Mouse (Mus musculus): Measurements from ENCODE around the gene Mipol1. TPM values are rescaled to one million over a fixed set of nuclear protein-coding genes. Genes with fewer than 3 reads are reported as not detected.

The Mipol1 gene
- polyA plus RNA-seq, 1 experiment from 2014 or later, result 7.7 TPM

GRCm38 (mm10) chr12:57457339-57457738 lies 227.1 kb downstream of the Mipol1 start:
- no peak overlapping the region for H3K27ac ChIP-seq (replicated peaks in 1 of 2; ENCODE audit: control insufficient read depth in 1 of 2, insufficient read depth in 1 of 2, low read depth in 2 of 2, low read length in 2 of 2)
- H3K36me3 ChIP-seq (ENCODE audit: control insufficient read depth, insufficient read depth, low read length), result no peaks in the 10 kb centered on the region
- no peaks in the 10 kb centered on the region for H3K27me3 ChIP-seq (ENCODE audit: control insufficient read depth, insufficient read depth, low read length)
- H3K4me2 ChIP-seq (ENCODE audit: low read length), result no peak overlapping the region
- no peaks in the 10 kb centered on the region for H3K4me1 ChIP-seq (ENCODE audit: control insufficient read depth in 2 of 2, insufficient read depth in 2 of 2, low read length in 2 of 2)
- H3K9ac ChIP-seq (ENCODE audit: low read length), result no peak overlapping the region
- H3K4me3 ChIP-seq (ENCODE audit: control insufficient read depth in 1 of 2, insufficient read depth in 1 of 2, low read depth in 1 of 2, low read length in 2 of 2), result no peak overlapping the region
- H3K9me3 ChIP-seq (ENCODE audit: control insufficient read depth, low read length), result no peaks in the 10 kb centered on the region
- WGBS, result 40% methylated on average over 4 of the region's 4 CpGs
- ATAC-seq (ENCODE audit: insufficient number of reproducible peaks, insufficient read depth, low FRiP score, low read depth), result no peak

- no peak overlapping the region for H3K9ac ChIP-seq (ENCODE audit: low read length)
- no peaks in the 10 kb centered on the region for H3K4me1 ChIP-seq (ENCODE audit: control insufficient read depth in 2 of 2, insufficient read depth in 2 of 2, low read length in 2 of 2)
- H3K36me3 ChIP-seq (ENCODE audit: control insufficient read depth, insufficient read depth, low read length), result no peaks in the 10 kb centered on the region
- no peaks in the 10 kb centered on the region for H3K27me3 ChIP-seq (ENCODE audit: control insufficient read depth, insufficient read depth, low read length)
- no peak overlapping the region for H3K4me3 ChIP-seq (ENCODE audit: control insufficient read depth in 1 of 2, insufficient read depth in 1 of 2, low read depth in 1 of 2, low read length in 2 of 2)
- 74% methylated on average over 12 of the region's 12 CpGs for whole genome bisulfite sequencing
- no peak overlapping the region for H3K27ac ChIP-seq (replicated peaks in 1 of 2; ENCODE audit: control insufficient read depth in 1 of 2, insufficient read depth in 1 of 2, low read depth in 2 of 2, low read length in 2 of 2)
- no peak for ATAC-seq (ENCODE audit: insufficient number of reproducible peaks, insufficient read depth, low FRiP score, low read depth)
- no peak overlapping the region for H3K4me2 ChIP-seq (ENCODE audit: low read length)
- H3K9me3 ChIP-seq (ENCODE audit: control insufficient read depth, low read length), result no peaks in the 10 kb centered on the region
Observed at GRCm38 (mm10) chr12:57464520-57465334, 234.5 kb downstream of the Mipol1 start.

GRCm38 (mm10) chr12:57471786-57472185 lies 241.6 kb downstream of the Mipol1 start:
- Histone ChIP-seq H3K27ac (replicated peaks in 1 of 2; ENCODE audit: control insufficient read depth in 1 of 2, insufficient read depth in 1 of 2, low read depth in 2 of 2, low read length in 2 of 2) (no peak overlapping the region), H3K4me2 (ENCODE audit: low read length) (no peak overlapping the region), H3K36me3 (ENCODE audit: control insufficient read depth, insufficient read depth, low read length) (no peaks in the 10 kb centered on the region), H3K27me3 (ENCODE audit: control insufficient read depth, insufficient read depth, low read length) (no peaks in the 10 kb centered on the region), H3K4me1 (ENCODE audit: control insufficient read depth in 2 of 2, insufficient read depth in 2 of 2, low read length in 2 of 2) (no peaks in the 10 kb centered on the region), H3K9ac (ENCODE audit: low read length) (no peak overlapping the region), H3K9me3 (ENCODE audit: control insufficient read depth, low read length) (no peaks in the 10 kb centered on the region), H3K4me3 (ENCODE audit: control insufficient read depth in 1 of 2, insufficient read depth in 1 of 2, low read depth in 1 of 2, low read length in 2 of 2) (no peak overlapping the region)
- no peak for ATAC-seq (ENCODE audit: insufficient number of reproducible peaks, insufficient read depth, low FRiP score, low read depth)
- 77% methylated on average over 8 of the region's 8 CpGs for WGBS

GRCm38 (mm10) chr12:57476876-57477275 lies 246.6 kb downstream of the Mipol1 start:
- Histone ChIP-seq H3K4me2 (ENCODE audit: low read length) (no peak overlapping the region), H3K4me1 (ENCODE audit: control insufficient read depth in 2 of 2, insufficient read depth in 2 of 2, low read length in 2 of 2) (no peaks in the 10 kb centered on the region), H3K4me3 (ENCODE audit: control insufficient read depth in 1 of 2, insufficient read depth in 1 of 2, low read depth in 1 of 2, low read length in 2 of 2) (no peak overlapping the region), H3K27ac (replicated peaks in 1 of 2; ENCODE audit: control insufficient read depth in 1 of 2, insufficient read depth in 1 of 2, low read depth in 2 of 2, low read length in 2 of 2) (no peak overlapping the region), H3K27me3 (ENCODE audit: control insufficient read depth, insufficient read depth, low read length) (no peaks in the 10 kb centered on the region), H3K9ac (ENCODE audit: low read length) (no peak overlapping the region), H3K36me3 (ENCODE audit: control insufficient read depth, insufficient read depth, low read length) (no peaks in the 10 kb centered on the region), H3K9me3 (ENCODE audit: control insufficient read depth, low read length) (no peaks in the 10 kb centered on the region)
- ATAC-seq (ENCODE audit: insufficient number of reproducible peaks, insufficient read depth, low FRiP score, low read depth), result no peak
- WGBS, result 64% methylated on average over 3 of the region's 3 CpGs

- WGBS, result 56% methylated on average over 2 of the region's 2 CpGs
- Histone ChIP-seq H3K27ac (replicated peaks in 1 of 2; ENCODE audit: control insufficient read depth in 1 of 2, insufficient read depth in 1 of 2, low read depth in 2 of 2, low read length in 2 of 2) (no peak overlapping the region), H3K36me3 (ENCODE audit: control insufficient read depth, insufficient read depth, low read length) (no peaks in the 10 kb centered on the region), H3K4me3 (ENCODE audit: control insufficient read depth in 1 of 2, insufficient read depth in 1 of 2, low read depth in 1 of 2, low read length in 2 of 2) (no peak overlapping the region), H3K27me3 (ENCODE audit: control insufficient read depth, insufficient read depth, low read length) (no peaks in the 10 kb centered on the region), H3K4me2 (ENCODE audit: low read length) (no peak overlapping the region), H3K9me3 (ENCODE audit: control insufficient read depth, low read length) (no peaks in the 10 kb centered on the region), H3K9ac (ENCODE audit: low read length) (no peak overlapping the region), H3K4me1 (ENCODE audit: control insufficient read depth in 2 of 2, insufficient read depth in 2 of 2, low read length in 2 of 2) (no peaks in the 10 kb centered on the region)
- ATAC-seq (ENCODE audit: insufficient number of reproducible peaks, insufficient read depth, low FRiP score, low read depth), result no peak
Observed at GRCm38 (mm10) chr12:57481823-57482222, 251.6 kb downstream of the Mipol1 start.

- no peaks in the 10 kb centered on the region for H3K9me3 ChIP-seq (ENCODE audit: control insufficient read depth, low read length)
- no peak overlapping the region for H3K27ac ChIP-seq (replicated peaks in 1 of 2; ENCODE audit: control insufficient read depth in 1 of 2, insufficient read depth in 1 of 2, low read depth in 2 of 2, low read length in 2 of 2)
- H3K4me1 ChIP-seq (ENCODE audit: control insufficient read depth in 2 of 2, insufficient read depth in 2 of 2, low read length in 2 of 2), result no peaks in the 10 kb centered on the region
- WGBS, result 65% methylated on average over 6 of the region's 6 CpGs
- H3K4me3 ChIP-seq (ENCODE audit: control insufficient read depth in 1 of 2, insufficient read depth in 1 of 2, low read depth in 1 of 2, low read length in 2 of 2), result no peak overlapping the region
- H3K36me3 ChIP-seq (ENCODE audit: control insufficient read depth, insufficient read depth, low read length), result no peaks in the 10 kb centered on the region
- no peak overlapping the region for H3K4me2 ChIP-seq (ENCODE audit: low read length)
- no peak for ATAC-seq (ENCODE audit: insufficient number of reproducible peaks, insufficient read depth, low FRiP score, low read depth)
- no peak overlapping the region for H3K9ac ChIP-seq (ENCODE audit: low read length)
- no peaks in the 10 kb centered on the region for H3K27me3 ChIP-seq (ENCODE audit: control insufficient read depth, insufficient read depth, low read length)
Observed at GRCm38 (mm10) chr12:57496347-57497119, 266.3 kb downstream of the Mipol1 start.

GRCm38 (mm10) chr12:57500246-57500645 lies 270.0 kb downstream of the Mipol1 start:
- H3K27me3 ChIP-seq (ENCODE audit: control insufficient read depth, insufficient read depth, low read length), result no peaks in the 10 kb centered on the region
- no peaks in the 10 kb centered on the region for H3K9me3 ChIP-seq (ENCODE audit: control insufficient read depth, low read length)
- H3K9ac ChIP-seq (ENCODE audit: low read length), result no peak overlapping the region
- 85% methylated on average over 7 of the region's 7 CpGs for WGBS
- H3K4me1 ChIP-seq (ENCODE audit: control insufficient read depth in 2 of 2, insufficient read depth in 2 of 2, low read length in 2 of 2), result no peaks in the 10 kb centered on the region
- H3K36me3 ChIP-seq (ENCODE audit: control insufficient read depth, insufficient read depth, low read length), result no peaks in the 10 kb centered on the region
- no peak overlapping the region for H3K4me3 ChIP-seq (ENCODE audit: control insufficient read depth in 1 of 2, insufficient read depth in 1 of 2, low read depth in 1 of 2, low read length in 2 of 2)
- no peak overlapping the region for H3K4me2 ChIP-seq (ENCODE audit: low read length)
- no peak overlapping the region for H3K27ac ChIP-seq (replicated peaks in 1 of 2; ENCODE audit: control insufficient read depth in 1 of 2, insufficient read depth in 1 of 2, low read depth in 2 of 2, low read length in 2 of 2)
- no peak for ATAC-seq (ENCODE audit: insufficient number of reproducible peaks, insufficient read depth, low FRiP score, low read depth)
